Mouse (Mus musculus): ENCODE measurements around the gene Gm20937.
"Not testable (repeated sequence)": the region's sequence is repeated elsewhere in the genome, so short reads cannot be mapped to it uniquely, and the experiment has no call there.

Gene Gm20937

GRCm38 (mm10) chrY:68294798-68295197, at the start of gene Gm20937:
Gm20937 (minus strand) TSS chrY:68294898.
- not testable (repeated sequence) for DNase-seq (ENCODE audit: low read depth, low spot score)

Measured in c-Kit-negative CD71-positive TER-119-positive erythroid progenitor cells, embryonic 14.5 days (primary cell).